ENCODE assay signal across 13 mouse cellular contexts in the genomic region with DNA sequence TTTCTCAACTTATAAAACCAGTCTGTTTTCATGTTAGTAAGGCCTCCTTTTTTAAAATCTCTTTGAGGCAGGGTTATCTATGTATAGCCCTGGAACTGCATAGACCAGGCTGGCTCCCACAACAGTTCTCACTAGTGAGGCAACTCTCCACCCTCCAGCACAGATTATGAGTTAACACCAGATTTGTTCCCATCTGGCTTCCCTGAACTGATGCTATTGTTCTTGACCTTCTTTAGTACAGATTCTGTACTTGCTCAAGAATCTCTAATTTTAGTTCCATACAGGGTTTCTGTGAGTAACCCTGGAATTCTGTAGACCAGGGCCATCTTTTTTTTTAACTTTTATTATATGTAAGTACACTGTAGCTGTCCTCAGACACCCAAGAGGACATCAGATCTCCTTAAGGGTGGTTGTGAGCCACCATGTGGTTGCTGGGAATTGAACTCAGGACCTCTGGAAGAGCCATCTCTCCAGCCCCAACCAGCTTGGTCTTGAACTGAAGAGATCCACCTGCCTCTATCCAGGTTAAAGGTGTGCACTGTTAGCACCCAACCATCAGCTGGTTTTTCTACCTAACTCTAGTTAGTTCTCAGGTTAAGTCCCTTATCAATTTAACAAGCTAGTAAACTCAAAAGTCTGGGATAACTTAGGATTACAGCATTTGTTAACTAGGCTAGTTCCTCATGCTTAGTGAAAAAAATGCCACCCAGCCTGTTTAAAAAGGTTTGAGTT. TPM values are rescaled to one million over a fixed set of nuclear protein-coding genes. Genes with fewer than 3 reads are reported as not detected.
DNase-seq lines count a peak whose midpoint lies in the region; ATAC-seq and TF ChIP-seq lines count a peak whose summit lies in the region.
"Had no signal": no experiment of that assay in that cellular context is flagged by ENCODE, and none has a peak within 500 bp of the region (broad histone marks: within the 10 kb centered on the region; RNA-seq: fewer than 3 reads in every experiment).

No protein-coding gene starts in this region.

- no peak for TF ChIP-seq CTCF in midbrain, postnatal 0 days (IDR thresholded peaks at IDR 0.05)

- H3K27me3 ChIP-seq in midbrain, embryonic 12.5 days = no peaks in the 10 kb centered on the region
- H3K27me3 ChIP-seq in midbrain, postnatal 0 days (ENCODE audit: insufficient read depth, low read length) = no peaks in the 10 kb centered on the region
- H3K27me3 ChIP-seq in liver, embryonic 15.5 days = no peaks in the 10 kb centered on the region
- H3K27me3 ChIP-seq in kidney, embryonic 16.5 days (ENCODE audit: insufficient read depth, low read length) = no peaks in the 10 kb centered on the region
- H3K27me3 ChIP-seq: heart, embryonic 12.5 days; limb, embryonic 12.5 days had no signal

- H3K9me3 ChIP-seq in midbrain, embryonic 12.5 days = no peaks in the 10 kb centered on the region
- no peaks in the 10 kb centered on the region for H3K9me3 ChIP-seq in midbrain, postnatal 0 days (ENCODE audit: low read length)
- no peaks in the 10 kb centered on the region for H3K9me3 ChIP-seq in liver, embryonic 15.5 days (replicated peaks)
- no peaks in the 10 kb centered on the region for H3K9me3 ChIP-seq in kidney, embryonic 16.5 days (ENCODE audit: low read length)
- H3K9me3 ChIP-seq: heart, embryonic 12.5 days; limb, embryonic 12.5 days had no signal

- H3K4me2 ChIP-seq in midbrain, embryonic 12.5 days (replicated peaks) = no peak overlapping the region
- no peak overlapping the region for H3K4me2 ChIP-seq in midbrain, postnatal 0 days (ENCODE audit: low read depth, low read length, poor library complexity, severe bottlenecking)
- no peak overlapping the region for H3K4me2 ChIP-seq in liver, embryonic 15.5 days
- H3K4me2 ChIP-seq in kidney, embryonic 16.5 days (replicated peaks; ENCODE audit: low read depth, low read length) = no peak overlapping the region
- H3K4me2 ChIP-seq: heart, embryonic 12.5 days had no signal

- no peak for DNase-seq in midbrain, postnatal 0 days (ENCODE audit: low spot score)
- peak; percentile 70 for DNase-seq in ES-CJ7 (ENCODE audit: low read depth, low spot score)
- DNase-seq in embryo, embryonic 10 days (ENCODE audit: low spot score) = peak; percentile 58
- no peak for DNase-seq in T-cell, adult 2 months (ENCODE audit: low spot score)
- DNase-seq: kidney, adult 18-20 months; layer of hippocampus, adult 9-11 months; lung, postnatal 36 days; spleen, adult 18-20 months had no signal

- H3K9ac ChIP-seq in midbrain, embryonic 12.5 days (replicated peaks) = no peak overlapping the region
- H3K9ac ChIP-seq in midbrain, postnatal 0 days (replicated peaks; ENCODE audit: low read length, poor library complexity, severe bottlenecking) = no peak overlapping the region
- H3K9ac ChIP-seq in liver, embryonic 15.5 days = no peak overlapping the region
- H3K9ac ChIP-seq in kidney, embryonic 16.5 days (replicated peaks; ENCODE audit: low read length) = no peak overlapping the region
- H3K9ac ChIP-seq: heart, embryonic 12.5 days; limb, embryonic 12.5 days had no signal

- H3K27ac ChIP-seq in midbrain, embryonic 12.5 days (replicated peaks) = 0 out of 2 replicates have a peak overlapping the region, but pooled peaks have one; percentile 39
- no peak overlapping the region for H3K27ac ChIP-seq in midbrain, postnatal 0 days (ENCODE audit: low read depth, low read length)
- H3K27ac ChIP-seq in liver, embryonic 15.5 days (replicated peaks) = 0 out of 2 replicates have a peak overlapping the region, but pooled peaks have one; percentile 35
- no peak overlapping the region for H3K27ac ChIP-seq in kidney, embryonic 16.5 days (ENCODE audit: low read length)

- no peak overlapping the region for H3K4me3 ChIP-seq in midbrain, embryonic 12.5 days
- no peak overlapping the region for H3K4me3 ChIP-seq in midbrain, postnatal 0 days (ENCODE audit: low read depth, low read length)
- no peak overlapping the region for H3K4me3 ChIP-seq in liver, embryonic 15.5 days (replicated peaks)
- no peak overlapping the region for H3K4me3 ChIP-seq in kidney, embryonic 16.5 days (ENCODE audit: low read length)

- H3K36me3 ChIP-seq in midbrain, embryonic 12.5 days = peaks cover 13% of the 10 kb centered on the region
- 0 out of 2 replicates have a peak, but pooled peaks cover 4% of the 10 kb centered on the region for H3K36me3 ChIP-seq in midbrain, postnatal 0 days (ENCODE audit: insufficient read depth, low read length)
- H3K36me3 ChIP-seq in liver, embryonic 15.5 days (replicated peaks) = peaks cover 13% of the 10 kb centered on the region
- H3K36me3 ChIP-seq in kidney, embryonic 16.5 days (ENCODE audit: insufficient read depth, low read length) = peaks cover 15% of the 10 kb centered on the region

- H3K4me1 ChIP-seq in midbrain, embryonic 12.5 days = peaks cover 12% of the 10 kb centered on the region
- peaks cover 10% of the 10 kb centered on the region; the same call in 1 of the 2 replicates for H3K4me1 ChIP-seq in midbrain, postnatal 0 days (ENCODE audit: insufficient read depth, low read length)
- H3K4me1 ChIP-seq in liver, embryonic 15.5 days (replicated peaks) = peaks cover 30% of the 10 kb centered on the region
- H3K4me1 ChIP-seq in kidney, embryonic 16.5 days (ENCODE audit: insufficient read depth, low read length) = peaks cover 15% of the 10 kb centered on the region

- no peak for ATAC-seq in midbrain, embryonic 12.5 days (ENCODE audit: low FRiP score, low read depth)
- no peak for ATAC-seq in midbrain, postnatal 0 days (ENCODE audit: low FRiP score)
- ATAC-seq in liver, embryonic 15.5 days (ENCODE audit: insufficient read depth) = no peak
- ATAC-seq in kidney, embryonic 16.5 days (ENCODE audit: low FRiP score, low TSS enrichment) = no peak

RNA-seq across cellular contexts. Expression of a gene that starts 28.3 kb away (rescaled TPM):
- 13.2 and 14.1 TPM in 2 replicates for polyA plus RNA-seq in midbrain, embryonic 12.5 days (2016; fragmentation: Nextera tagmentation; extraction: Ambion mirVana)
- 11.1 and 16.5 TPM in 2 replicates for total RNA-seq in midbrain, postnatal 0 days (2014; rRNA removed)
- polyA plus RNA-seq in midbrain, postnatal 0 days (2015; fragmentation: Nextera tagmentation; extraction: Ambion mirVana) = 14.9 and 15.1 TPM in 2 replicates
- polyA plus RNA-seq in liver, embryonic 15.5 days (2015; fragmentation: Nextera tagmentation; extraction: Ambion mirVana) = 6.4 and 7.9 TPM in 2 replicates
- 11.8 and 13.9 TPM in 2 replicates for polyA plus RNA-seq in kidney, embryonic 16.5 days (2015; fragmentation: Nextera tagmentation; extraction: Ambion mirVana)

RNA-seq across cellular contexts. Expression of a gene that starts 37.2 kb away (rescaled TPM):
- polyA plus RNA-seq in midbrain, embryonic 12.5 days (2016; fragmentation: Nextera tagmentation; extraction: Ambion mirVana) = 119 and 121 TPM in 2 replicates
- 79.0 and 92.1 TPM in 2 replicates for total RNA-seq in midbrain, postnatal 0 days (2014; rRNA removed)
- polyA plus RNA-seq in midbrain, postnatal 0 days (2015; fragmentation: Nextera tagmentation; extraction: Ambion mirVana) = 55.8 and 64.0 TPM in 2 replicates
- polyA plus RNA-seq in liver, embryonic 15.5 days (2015; fragmentation: Nextera tagmentation; extraction: Ambion mirVana) = 28.9 and 33.1 TPM in 2 replicates
- 91.9 and 99.8 TPM in 2 replicates for polyA plus RNA-seq in kidney, embryonic 16.5 days (2015; fragmentation: Nextera tagmentation; extraction: Ambion mirVana)

Comparison
In these comparisons a context has a peak if more than half of its experiments do, and no peak if none do; other contexts are left out.
1. H3K27ac ChIP-seq: peak in midbrain, embryonic 12.5 days (single experiment) and liver, embryonic 15.5 days (single experiment); none in midbrain, postnatal 0 days (single experiment) and kidney, embryonic 16.5 days (single experiment).
2. DNase-seq: peak in ES-CJ7 (single experiment) and embryo, embryonic 10 days (single experiment); none in midbrain, postnatal 0 days (single experiment) and T-cell, adult 2 months (single experiment).